Mouse (Mus musculus) natural killer cell, adult 2 months (primary cell): Measurements from ENCODE around the gene Ap4s1.

Experiments used
- DNase-seq, 2 experiments: peaks; one replicate each; pipeline ENCODE4 v3.0.0; 2022; ENCODE audit warnings: low spot score in 2 of 2

Gene Ap4s1

DNA sequence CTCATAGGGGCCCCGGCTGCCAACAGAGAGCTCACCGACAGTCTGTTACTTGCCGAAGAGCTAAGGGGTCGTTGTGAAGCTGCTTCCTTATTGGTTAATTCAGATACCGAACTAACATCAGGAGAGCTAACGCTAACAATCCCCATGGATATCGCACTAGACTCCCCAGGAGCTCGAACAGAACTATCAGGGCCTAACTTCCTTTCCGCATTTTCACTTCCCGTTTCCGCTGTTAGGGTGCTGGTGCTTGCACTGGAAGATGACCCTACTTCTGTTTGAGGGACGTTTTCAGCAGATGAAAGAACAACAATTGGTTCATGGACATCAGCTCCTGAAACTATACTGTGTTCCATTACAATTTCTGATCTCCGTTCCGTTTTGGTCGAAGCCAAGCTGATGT is 77.9 kb downstream of the Ap4s1 start:
- no peak for DNase-seq

DNA sequence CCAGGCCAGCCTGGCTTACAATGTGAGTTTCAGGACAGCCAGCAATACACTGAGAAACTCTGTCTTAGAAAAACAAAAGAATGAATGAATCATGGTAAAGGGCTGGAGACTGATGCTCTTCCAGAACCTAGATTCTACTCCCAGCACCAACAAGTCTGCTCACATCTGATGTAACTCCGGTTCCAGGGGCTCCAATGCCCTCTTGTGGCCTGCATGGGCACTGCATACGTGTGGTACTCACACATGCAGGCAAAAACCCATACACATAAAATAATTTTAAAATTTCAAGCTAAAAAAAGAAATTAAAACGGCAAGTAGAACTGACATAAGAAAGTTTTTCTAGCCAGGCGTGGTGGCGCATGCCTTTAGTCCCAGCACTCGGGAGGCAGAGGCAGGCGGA is 94.0 kb downstream of the Ap4s1 start:
- peak in 1 of 2 experiments; percentile 16 for DNase-seq
